Mouse (Mus musculus) liver, postnatal 0 days (tissue): ENCODE data around the gene Ttc21a.

ENCODE experiments used
- CTCF ChIP-seq: sonication (generic); IDR thresholded peaks from 2 replicates; pipeline ENCODE4 v1.5.1; 2016; ENCODE audit warnings: antibody characterized with exemption, low read depth
- EP300 ChIP-seq: IDR thresholded peaks from 2 replicates; pipeline ENCODE4 v1.6.1; 2016; ENCODE audit warnings: antibody characterized with exemption, low read depth, mild to moderate bottlenecking

DNA sequence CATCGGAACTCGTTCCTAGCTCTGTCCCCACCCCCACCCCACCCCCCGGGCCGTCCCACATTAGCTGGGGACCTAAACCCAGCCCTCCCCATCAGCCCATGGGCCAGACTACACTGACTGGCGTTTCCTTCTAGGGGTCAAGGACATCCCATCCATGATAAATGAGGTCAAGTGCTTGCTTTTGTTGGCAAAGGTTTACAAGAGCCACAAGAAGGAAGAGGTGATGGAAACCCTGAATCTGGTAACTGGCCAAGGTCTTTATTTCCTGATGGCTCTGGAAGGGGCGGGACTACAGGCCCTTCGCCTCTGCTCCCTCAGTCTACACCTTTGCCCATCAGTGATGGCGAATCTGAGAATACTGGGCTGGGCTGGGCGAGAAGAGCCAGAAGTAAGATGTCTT, 21.4 kb downstream of the Ttc21a start:
- no peak for TF ChIP-seq EP300
- no peak for TF ChIP-seq CTCF
